Mouse (Mus musculus): ENCODE data around the gene Olfr1099.

The Olfr1099 gene

DNA sequence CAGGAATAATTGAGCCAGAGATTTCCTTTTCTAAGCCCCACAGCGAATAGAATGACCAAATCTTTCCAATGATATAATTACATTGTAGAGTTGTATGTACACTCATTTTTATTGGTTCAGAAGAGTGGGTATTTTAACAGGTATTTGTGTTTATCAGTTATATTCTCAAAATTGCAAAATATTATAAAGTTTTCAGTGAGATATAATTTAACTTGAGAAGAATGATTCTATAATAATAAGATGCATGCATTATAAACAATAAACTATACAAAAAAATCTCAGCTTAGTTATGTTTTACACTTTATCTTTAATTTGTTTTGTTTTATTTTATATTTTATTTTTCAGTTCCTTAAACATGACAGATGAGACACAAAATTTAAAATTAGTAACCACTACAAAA is at the start of gene Olfr1099:
Olfr1099 (minus strand) TSS at position 101 of the 400 bp plus-strand sequence.
- no peak for DNase-seq (ENCODE audit: low spot score in 2 of 2)

DNA sequence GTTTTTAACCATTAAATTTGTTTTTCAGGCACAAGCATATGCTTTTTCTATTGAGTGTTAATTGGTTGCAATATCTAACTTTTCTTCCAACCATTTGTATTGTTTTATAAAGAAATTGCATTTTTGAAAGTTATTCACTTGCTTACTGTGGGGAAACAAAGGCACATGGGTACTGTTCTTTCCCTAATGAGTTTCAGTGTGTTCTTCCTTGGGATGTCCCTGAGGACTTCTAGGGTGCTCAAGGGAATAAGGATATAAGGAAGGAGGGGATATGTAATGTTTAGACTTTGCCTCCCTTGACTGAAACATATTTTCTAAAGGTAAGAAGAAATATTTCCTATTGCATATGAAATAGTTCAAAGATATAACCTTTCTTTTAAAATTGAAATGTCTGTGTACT is 37.6 kb upstream of the Olfr1099 start, which contains the start of gene Olfr1102:
Olfr1102 (plus strand) TSS at position 301 of the 400 bp plus-strand sequence.
- DNase-seq (ENCODE audit: low spot score in 2 of 2) = no peak

DNA sequence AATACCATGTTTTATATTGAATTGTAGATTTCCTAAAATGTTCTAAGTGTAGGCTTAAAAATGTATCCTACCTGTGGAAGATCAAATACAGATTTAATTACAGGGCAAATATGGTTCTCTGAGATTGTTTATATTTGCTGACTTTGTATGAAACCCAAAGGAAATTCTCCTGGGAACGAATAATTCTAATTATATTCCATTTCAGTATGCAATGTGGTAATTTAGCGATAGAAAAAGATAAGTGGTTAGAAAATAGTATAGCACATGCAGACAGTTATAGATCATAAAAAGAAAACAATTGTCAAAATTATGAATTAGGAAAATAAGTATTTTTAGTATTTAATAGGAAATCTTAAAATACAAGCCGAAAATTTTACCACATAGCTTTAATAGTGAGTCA is 30.6 kb upstream of the Olfr1099 start, which contains the start of gene Olfr1101:
Olfr1101 (minus strand) TSS at position 101 of the 400 bp plus-strand sequence.
- DNase-seq (ENCODE audit: low spot score in 2 of 2) = no peak

DNA sequence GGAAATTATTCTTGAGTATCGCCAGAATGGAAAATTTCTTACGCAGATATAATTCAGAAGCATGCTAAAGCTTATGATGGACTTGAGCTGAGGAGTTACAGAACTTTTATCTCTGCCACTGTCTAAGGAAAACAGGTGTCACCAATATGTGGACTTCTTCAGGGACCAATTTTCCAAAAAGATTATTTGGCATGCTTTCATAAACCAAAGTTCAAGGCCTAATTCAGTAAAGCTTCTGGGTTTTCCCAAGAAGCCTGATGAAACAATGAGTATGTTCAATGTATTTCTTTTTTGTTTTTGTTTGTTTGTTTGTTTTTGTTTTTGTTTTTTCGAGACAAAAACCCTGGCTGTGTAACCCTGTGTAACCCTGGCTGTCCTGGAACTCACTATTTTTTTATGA is 19.4 kb upstream of the Olfr1099 start, which contains the start of gene Olfr1100:
Olfr1100 (minus strand) TSS at position 101 of the 400 bp plus-strand sequence.
- DNase-seq (ENCODE audit: low spot score in 2 of 2) = no peak

DNA sequence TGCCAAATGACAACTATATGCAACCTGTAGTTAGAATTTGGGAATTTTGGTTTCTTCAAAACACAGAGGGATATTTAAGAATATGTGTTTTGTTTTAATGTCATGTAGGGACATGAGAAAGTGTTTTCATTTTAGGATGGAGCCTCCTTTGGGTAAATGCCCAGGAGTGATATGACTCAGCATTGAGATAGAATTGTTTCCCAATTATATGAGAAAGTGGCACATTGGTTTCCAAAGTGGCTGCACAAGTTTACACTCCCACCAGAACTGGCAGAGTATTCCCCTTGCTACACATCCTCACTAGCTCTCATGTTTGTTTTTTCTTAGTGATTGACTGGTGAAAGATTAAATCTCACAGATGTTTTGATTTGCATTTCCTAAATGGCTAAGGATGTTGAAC is 33.9 kb downstream of the Olfr1099 start:
- DNase-seq (ENCODE audit: low spot score in 2 of 2) = peak; percentile 2 to 10

DNA sequence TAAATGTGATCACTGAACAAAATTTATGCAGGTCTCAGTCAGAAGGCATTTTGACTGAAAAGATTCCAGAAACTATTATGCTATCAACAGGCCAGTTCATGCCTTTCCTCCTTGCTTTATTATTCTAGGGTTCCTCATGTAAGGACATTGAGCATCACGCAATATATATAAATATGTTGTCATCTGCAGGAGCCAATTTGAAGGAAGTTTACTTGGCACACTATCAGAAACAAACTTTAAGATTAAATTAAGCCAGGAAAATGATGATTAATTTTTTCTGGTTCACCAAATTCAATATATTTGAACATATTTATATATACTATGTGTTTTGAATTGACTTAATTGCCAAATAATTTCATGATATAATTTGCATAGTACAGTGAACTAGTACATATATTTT is 36.0 kb downstream of the Olfr1099 start, which contains the start of gene Olfr1098:
Olfr1098 (minus strand) TSS at position 101 of the 400 bp plus-strand sequence.
- no peak for DNase-seq (ENCODE audit: low spot score in 2 of 2)

DNA sequence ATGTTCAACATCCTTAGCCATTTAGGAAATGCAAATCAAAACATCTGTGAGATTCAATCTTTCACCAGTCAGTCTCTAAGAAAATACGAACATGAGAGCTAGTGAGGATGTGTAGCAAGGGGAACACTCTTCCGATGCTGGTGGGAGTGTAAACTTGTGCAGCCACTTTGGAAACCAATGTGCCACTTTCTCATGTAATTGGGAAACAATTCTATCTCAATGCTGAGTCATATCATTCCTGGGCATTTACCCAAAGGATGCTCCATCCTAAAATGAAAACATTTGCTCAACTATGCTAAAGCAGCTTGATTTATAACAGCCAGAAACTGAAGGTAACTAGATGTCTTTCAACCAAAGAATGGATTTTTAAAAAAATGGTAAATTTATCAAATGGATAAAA is 54.8 kb downstream of the Olfr1099 start:
- no peak for DNase-seq (ENCODE audit: low spot score in 2 of 2)
